Mouse (Mus musculus) frontal cortex, adult 2 months (tissue): ENCODE data around the gene Exd1. TPM values are rescaled to one million over a fixed set of nuclear protein-coding genes. Genes with fewer than 3 reads are reported as not detected.
A peak's percentile ranks its signal among the peaks of the same experiment; 100 is the strongest.
"Not testable (repeated sequence)": the region's sequence is repeated elsewhere in the genome, so short reads cannot be mapped to it uniquely, and the experiment has no call there.

Experiments used
- DNase-seq, 2 experiments: peaks; one replicate each; pipeline ENCODE4 v3.0.0; 2022; ENCODE audit warnings: low spot score in 1 of 2; ENCODE audit errors: extremely low spot score in 1 of 2
- polyA plus RNA-seq: library from polyadenylated mRNA; depleted of rRNA; stranded (reverse); fragments of >200 nt; gene quantifications from 2 replicates; pipeline ENCODE4 v1.2.3, GENCODE M21; 2012

Gene Exd1
- polyA plus RNA-seq, 1 experiment = 1.2 TPM

DNA sequence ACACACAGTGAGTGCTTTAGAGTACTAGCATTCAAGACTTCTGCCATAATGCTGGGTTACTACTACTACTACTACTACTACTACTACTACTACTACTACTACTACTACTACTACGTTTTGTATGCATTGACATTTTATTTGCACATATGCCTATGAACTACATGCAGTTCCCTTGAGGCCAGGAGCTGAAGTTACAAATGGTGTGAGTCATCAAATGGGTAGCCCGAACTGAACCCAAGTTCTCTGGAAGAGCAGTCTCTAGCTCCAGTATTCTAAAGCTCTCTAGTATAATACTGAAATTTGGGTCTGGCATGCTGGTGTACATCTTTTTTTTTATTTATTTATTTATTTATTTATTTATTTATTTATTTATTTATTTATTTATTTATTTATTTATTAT is 3.8 kb downstream of the Exd1 start:
- DNase-seq = no peak

DNA sequence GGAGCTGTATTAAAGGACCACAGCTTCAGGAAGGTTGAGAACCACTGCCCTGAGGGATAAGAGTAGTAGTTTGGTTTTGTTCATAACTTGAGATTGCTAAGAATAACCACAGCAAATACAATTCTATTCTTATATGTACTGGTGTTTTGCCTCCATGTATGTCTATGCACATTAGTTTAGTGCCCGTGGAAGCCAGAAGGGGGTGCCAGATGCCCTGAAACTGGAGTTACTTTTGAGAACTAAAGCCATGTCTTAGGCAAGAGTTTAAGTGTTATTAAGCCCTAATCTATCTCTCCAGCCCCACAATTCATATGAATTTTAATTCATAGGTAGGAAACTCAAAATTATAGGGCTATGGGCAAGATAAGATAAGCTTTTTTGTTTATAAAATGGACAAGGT is 5.3 kb downstream of the Exd1 start:
- peak in 1 of 2 experiments; percentile 72 for DNase-seq

DNA sequence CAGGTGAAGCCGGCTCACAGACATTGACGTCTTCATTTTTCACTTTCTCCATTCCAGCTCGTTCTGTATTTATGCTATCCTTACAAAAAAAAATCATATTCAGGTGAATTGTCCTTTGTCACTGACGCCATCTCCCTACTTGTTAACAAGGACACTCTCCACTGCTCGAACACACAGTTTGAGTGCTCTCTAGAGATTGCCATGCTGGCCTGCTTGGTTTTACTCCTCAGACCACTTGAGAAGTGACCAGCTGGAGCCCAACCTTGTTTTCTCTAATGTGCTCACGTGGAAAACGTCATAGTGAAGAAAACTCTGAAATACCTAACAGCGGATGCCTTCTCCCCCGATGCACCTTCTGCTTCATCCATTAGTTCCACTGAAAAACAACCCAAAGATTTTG is 8.6 kb downstream of the Exd1 start:
- DNase-seq = no peak

DNA sequence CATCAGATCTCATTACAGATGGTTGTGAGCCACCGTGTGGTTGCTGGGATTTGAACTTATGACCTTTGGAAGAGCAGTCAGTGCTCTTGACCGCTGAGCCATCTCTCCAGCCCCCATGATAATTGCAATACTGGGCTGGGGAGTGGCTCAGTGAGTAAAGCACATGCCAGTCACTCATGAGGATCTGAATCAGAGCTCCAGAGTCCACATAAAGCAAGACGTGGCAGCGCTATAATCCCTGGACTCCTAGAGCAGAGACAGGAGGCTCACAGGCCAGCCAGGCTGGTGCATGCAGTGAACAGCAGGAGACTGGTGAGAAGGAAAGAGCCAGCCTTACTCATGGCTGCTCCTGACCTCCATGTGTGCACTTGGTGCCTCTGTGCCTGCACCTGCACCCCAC is 22.0 kb downstream of the Exd1 start:
- no peak for DNase-seq

DNA sequence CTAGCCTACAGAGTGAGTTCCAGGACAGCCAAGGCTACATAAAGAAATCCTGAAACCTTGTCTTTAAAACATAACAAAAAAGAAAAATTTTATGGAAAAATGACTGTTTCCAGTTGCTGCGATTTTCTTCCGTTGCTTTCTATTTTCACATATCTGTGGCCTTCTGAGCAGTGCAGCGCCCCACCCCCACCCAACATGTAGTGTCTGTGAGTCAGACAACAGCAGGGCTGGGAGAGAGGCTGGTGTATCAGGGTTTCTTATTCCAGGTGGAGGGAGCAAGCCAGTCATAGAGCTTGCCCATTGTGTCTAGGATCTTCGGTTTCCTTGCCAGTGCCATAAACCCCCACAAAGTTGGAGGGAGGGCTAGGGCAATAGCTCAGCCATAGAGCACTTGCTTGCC is 23.6 kb downstream of the Exd1 start:
- no peak for DNase-seq

DNA sequence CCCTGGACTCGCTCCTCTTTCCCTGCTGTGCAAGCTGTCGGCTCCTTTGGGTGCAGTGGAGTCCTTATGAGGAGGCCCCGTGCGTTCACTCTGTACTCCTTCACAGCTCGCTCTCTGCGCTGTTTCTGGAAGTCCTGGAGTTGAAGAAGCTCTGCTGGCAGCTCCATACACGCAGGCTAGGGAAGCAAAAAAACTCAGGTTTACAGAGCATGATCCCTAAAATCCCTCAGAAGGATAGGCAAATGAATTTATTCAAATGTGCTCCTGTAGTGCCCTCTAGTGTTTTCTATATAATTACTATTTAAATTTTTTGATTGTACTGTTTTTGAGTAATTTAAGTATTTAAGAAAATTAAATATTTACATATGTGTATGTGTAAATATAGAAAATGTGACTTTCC is 26.9 kb downstream of the Exd1 start:
- peak in 1 of 2 experiments; percentile 30 for DNase-seq

DNA sequence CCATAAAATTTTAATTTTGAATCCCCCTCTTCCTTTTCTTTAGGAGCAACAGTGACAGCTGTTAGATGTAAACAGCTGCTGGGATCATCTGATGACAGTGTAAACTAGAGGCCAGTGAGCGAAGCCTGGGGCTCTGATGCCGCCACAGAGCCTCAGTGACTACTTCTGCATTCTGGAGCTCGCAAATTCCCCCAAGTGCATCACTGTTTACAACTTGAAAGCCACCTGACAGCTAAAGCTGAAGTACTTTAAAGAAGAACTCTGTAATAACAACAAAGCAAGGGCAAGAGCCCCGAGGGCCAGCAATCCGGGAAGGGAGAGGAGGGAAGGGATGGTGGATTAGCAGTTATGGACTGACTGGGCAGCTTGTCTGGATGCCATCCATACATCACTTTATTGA is 30.6 kb downstream of the Exd1 start:
- DNase-seq = no peak

DNA sequence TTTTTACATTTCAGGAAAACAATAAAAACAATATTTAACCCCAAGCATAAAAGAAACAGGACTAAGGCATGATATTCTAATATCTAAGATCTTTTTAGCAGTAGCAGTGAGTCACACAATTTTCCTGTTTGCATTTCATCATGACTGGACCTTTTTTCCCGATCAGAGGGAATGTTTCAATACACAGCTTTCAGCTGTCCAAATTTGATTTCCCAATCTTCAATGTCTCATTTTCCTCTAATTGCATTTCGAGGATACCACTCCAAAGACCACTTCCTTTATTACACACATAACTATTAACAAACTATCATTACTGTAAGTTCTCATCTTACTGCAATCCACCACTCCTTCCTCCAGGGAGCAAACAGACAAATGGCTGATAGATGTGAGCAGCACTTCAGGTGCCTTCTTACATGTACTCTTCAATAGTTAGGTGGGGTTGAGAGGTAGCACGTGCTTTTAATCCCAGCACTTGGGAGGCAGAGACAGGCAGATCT is 33.4 kb downstream of the Exd1 start:
- no peak for DNase-seq

DNA sequence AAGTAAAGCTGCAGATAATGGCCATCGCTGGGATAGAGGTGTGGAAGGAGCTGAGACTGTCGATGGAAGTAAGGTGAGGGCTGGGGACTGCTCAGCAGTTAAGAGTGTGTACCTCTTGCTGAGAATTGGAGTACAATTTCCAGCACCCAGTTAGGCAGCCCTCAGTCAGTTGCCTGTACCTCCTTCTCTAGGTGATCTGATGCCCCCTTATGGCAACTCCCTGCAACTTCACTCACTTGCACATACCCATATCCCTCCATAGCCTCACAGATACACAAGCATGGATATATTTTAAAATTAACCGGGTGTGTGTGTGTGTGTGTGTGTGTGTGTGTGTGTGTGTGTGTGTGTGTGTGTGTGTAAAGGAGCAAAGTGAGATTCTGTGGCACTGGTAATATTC is 35.1 kb downstream of the Exd1 start:
- no peak for DNase-seq

DNA sequence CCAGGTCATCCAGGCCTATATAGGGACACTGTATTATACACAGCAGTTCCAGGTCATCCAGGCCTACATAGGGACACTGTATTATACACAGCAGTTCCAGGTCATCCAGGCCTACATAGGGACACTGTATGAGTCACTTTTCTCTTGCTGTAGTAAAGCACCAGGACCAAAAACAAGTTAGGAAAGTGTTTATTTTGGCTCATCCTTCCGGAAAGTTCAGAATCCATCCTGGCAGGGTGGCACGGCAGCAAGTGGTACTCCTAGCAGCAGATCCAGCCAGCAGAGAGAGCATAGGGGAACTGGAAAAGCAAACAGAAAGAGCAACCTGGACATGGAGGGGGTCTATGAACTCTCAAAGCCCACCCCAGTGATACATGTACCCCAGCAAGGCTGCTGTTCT is 36.6 kb downstream of the Exd1 start:
- DNase-seq = no peak

DNA sequence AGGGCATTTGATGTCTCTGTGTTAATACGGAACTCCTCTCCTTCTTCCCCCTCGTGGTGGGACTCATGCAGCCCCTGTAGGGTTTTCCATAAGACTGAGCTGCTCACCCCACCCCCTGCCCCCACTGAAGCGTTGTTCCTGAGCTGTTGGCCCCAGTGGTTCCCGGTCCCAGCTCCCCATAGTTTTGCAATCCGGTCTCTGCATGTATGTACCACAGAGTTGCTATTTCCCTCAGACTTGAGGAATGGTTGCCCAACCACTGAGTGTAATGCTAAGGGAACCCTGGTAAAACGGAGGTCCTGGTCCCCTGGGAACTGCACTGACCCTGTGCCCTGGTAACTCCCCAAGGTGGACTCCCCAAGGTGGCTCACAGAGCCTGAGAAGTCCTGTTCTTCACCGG is 38.9 kb downstream of the Exd1 start:
- not testable (repeated sequence) for DNase-seq

DNA sequence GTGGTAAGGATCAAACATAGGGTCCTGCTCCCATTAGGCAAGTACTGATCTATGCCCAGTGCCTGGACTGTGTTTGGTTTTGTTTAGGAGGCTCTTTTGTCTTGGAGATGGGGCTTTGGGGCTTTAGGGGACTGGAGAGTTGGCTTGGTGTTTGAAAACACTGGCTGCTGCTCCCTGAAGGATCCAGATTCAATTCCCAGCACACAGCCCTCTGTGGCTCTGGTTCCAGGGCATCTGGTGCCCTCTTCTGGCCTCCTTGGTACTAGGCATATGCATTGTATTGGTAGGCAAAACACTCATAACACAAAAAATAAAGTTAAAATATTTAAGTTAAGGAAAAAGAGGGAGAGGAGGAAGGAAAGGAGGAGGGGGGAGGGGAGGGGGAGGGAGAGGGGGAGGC is 40.3 kb downstream of the Exd1 start:
- no peak for DNase-seq

DNA sequence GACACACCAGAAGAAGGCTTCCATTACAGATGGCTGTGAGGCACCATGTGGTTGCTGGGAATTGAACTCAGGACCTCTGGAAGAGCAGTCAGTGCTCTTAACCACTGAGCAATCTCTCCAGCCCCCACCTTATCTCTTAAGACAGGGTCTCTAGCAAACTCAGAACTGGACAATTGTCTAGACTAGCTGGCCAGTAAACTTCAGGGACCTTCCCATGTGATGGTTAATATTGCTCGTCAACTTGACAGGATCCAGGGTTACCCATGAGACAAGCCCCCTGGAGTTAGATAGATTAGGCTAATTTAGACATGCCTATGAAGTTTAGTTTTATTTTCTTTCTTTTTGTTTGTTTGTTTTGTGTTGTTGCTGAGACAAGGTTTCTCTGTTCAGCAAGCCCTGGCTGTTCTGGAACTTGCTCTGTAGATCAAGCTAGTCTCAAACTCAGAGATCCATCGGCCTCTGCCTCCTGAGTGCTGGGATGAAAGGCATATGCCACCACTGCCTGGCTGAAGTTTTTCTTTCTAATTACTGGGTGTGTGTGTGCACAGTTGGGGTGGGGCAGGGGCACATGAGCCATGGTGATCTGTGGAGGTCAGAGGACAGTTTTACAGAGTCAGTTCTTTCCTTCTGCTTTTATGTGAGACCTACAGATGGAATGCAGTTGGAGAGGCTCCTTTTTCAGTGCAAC is 46.3 kb downstream of the Exd1 start:
- no peak for DNase-seq

DNA sequence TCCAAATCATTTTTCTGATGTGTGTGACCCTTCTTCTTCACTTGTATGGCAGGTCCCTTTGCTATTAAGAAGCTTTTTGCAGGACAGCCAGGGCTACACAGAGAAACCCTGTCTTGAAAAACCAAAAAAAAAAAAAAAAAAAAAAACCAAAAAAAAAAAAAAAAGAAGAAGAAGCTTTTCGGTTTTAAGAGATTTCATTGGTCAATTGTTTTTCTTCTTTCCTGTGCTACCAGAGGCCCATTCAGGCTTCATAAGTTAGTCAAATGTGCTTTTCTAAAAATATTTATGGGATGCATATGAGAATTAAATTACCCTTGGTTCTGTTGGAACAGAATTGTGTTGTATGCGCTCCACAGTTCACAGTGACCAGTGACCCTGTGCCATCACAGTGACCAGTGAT is 48.6 kb downstream of the Exd1 start:
- no peak for DNase-seq

DNA sequence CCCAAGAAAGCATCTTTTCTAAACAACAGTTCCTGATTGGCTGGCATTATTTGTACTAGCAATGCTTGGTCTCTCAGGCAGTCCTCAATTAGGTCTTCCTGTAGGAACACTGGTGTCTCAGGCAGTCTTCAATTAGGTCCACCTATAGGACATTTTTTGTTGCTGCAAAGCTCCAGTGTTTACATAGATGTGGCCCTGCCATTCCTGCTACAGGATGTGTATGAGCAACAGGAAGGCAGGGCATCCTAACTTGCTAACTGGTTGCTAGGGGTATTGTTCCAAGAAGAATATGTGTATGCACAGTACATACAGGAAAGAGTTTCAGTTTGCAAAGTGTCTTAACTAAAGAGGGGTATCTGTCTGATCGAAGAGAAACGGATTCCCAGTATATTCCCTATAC is 51.3 kb downstream of the Exd1 start:
- DNase-seq = no peak

DNA sequence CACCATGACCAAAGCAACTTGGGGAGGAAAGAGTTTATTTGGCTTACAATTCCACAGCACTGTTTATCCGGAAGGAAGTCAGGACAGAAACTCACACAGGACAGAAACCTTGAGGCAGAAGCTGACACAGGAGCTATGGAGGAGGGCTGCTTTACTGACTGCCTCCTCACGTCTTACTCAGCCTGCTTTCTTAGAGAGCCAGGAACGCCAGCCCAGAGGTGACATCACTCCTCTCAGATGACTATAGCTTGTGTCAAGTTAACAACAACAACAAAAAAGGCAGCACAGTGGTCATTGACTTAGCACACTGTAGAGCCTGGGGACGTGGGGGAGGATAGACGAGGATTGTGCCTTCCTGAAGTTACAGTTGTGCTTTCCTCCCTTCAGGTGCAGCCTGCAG is 55.5 kb downstream of the Exd1 start:
- DNase-seq = no peak

DNA sequence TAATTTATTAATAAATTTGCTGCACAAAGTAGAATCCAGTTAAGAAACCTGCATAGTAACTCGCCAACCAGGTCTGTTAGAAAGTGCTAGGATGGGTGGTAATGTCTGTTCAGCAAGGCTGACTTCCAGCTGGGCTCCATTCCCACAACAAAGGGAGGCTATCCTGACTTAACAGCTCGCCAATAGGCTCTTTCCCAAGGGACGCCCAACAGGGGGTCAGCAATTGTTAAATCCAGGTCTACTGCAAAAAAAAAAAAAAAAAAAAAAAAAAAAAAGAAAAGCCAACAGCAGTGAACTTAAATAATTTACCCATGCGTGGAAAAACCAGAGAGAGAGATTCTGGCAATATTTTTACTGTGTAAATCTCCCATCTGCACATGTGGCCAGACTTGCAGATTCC is 60.9 kb downstream of the Exd1 start:
- no peak for DNase-seq

DNA sequence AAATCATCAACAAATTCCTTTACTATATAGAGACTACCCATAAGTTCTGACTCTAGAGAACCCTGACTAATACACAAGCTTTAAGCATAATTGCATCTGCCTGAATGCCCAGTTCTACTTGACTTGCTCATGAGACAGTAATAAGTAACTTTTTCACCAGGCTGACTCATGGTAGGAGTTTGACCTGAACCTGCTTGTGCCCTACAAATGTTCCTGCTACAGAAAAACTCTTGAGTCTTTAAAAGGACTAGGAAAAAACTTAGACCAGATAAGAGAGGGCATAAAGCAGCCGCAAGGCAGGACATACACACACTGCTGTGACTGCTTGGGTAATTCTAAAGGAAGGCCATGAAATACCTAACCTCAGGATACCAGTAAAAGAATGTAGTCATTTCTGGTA is 65.1 kb downstream of the Exd1 start:
- no peak for DNase-seq

DNA sequence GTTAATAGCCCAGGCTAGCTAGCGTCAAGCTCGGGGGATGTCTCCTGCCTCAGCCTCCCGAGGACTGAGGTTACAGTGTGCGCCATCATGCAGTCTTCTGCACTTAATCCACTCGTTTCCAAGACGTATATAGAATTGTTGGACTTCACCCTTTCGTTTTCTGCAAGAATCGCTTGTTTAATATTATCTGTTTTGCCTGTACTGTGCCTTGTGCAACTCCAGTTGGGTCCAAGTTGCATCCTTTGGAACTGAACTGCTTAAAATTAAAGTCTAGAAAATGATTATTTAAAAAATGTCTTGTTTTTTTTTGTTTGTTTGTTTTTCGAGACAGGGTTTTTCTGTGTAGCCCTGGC is 69.1 kb downstream of the Exd1 start:
- no peak for DNase-seq

DNA sequence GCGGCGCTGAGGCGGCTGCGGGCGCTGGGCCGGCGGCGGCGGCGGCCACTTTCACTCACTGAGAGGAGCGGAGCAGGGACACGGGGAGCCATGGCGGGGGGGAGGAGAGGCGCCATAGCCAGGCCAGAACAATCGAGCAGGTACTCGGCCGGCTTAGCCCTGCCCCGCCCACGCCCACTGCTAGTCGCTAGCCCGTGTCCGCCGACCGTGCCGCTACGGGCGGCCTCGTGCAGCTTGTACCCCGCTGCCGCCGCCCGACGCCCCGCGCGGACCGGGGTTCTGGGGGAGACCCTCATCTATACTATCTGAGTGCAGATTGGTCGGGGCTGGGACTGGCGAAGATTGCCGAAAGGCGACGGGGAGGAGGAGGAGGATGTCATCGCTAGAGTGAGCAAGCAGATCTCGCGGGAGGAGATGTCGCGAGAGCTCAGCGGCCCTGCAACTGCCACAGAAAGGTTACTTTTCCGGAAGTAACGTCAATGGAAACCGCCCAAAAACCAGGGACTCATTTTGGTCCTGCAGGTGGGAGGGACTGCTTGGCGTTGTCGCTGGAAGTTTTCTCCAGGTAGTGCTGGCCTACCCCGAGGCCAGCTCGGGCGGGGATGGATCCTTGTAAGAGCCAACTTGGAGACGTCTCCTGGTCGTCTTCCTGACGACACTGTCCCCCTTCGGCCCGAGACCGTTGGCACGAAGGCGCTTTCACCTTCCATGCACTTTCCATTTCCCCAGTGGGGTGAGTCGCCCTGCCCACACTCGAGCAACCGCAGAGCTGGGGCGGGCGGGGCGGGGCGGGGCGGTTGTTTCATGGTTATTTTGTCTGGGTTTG is 69.6 kb downstream of the Exd1 start, which contains the start of gene Ino80:
Gene Ino80 (minus strand): TSS at position 117 of the 826 bp plus-strand sequence.
- peak; percentile 99 for DNase-seq

DNA sequence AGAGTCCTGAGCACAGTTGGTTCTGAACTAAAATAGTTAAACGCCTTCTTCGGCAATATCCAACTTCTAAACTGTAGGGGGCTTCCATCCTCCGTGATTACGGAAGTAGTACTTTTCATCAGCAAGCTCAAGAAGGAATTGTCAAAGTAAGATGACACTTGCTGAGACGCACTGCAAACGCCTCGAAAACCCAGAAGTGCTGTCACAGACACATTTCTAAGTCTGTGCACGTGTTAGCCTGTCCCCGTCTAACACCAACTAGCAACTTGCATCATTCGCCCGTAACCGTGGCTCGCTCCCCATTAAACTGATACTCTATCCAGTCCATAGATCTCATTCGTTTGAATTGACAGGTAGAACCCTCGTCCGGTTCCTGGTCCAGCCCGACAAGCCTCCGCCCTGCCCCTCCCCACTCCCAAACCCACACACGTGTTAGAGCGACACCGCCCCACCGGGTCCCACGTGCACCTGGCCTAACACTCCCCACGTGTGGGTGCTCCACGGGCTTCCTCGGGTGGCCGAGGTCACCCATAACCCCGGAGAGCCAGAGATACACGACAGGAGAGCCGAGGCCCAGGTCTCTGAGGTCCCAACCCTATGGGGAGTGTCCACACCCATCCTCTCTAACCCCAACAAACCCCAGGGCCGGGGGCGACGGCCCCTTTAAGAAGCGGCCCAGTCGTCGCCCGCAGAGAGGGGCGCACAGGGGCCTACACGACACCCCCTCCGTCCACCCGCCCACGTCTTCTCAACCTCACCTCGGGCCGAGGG is 70.6 kb downstream of the Exd1 start:
- peak; percentile 49 to 61 for DNase-seq
